Mouse (Mus musculus): ENCODE measurements around the gene Map4k1. TPM values are rescaled to one million over a fixed set of nuclear protein-coding genes. Genes with fewer than 3 reads are reported as not detected.

Map4k1 gene
- polyA plus RNA-seq, 1 experiment = 111 TPM

GRCm38 (mm10) chr7:28992997-28993396 is 11.1 kb downstream of the Map4k1 start:
- 90% methylated on average over 3 of the region's 3 CpGs for WGBS
- no peaks in the 10 kb centered on the region for H3K4me1 ChIP-seq (ENCODE audit: control insufficient read depth, insufficient read depth, low read length)
- no peak overlapping the region for H3K4me3 ChIP-seq (replicated peaks; ENCODE audit: control insufficient read depth, low read depth, low read length)
- no peak for TF ChIP-seq POLR2A (IDR thresholded peaks at IDR 0.05; ENCODE audit: borderline replicate concordance, control insufficient read depth, low read depth, low read length)
- TF ChIP-seq CTCF (IDR thresholded peaks at IDR 0.05; ENCODE audit: control insufficient read depth, insufficient read depth, low read length) = no peak
- H3K27ac ChIP-seq (ENCODE audit: control insufficient read depth, insufficient read depth, low read depth, low read length, poor library complexity) = no peak overlapping the region

GRCm38 (mm10) chr7:28993402-28993801 is 11.6 kb downstream of the Map4k1 start:
- H3K4me1 ChIP-seq (ENCODE audit: control insufficient read depth, insufficient read depth, low read length) = no peaks in the 10 kb centered on the region
- H3K4me3 ChIP-seq (replicated peaks; ENCODE audit: control insufficient read depth, low read depth, low read length) = no peak overlapping the region
- H3K27ac ChIP-seq (ENCODE audit: control insufficient read depth, insufficient read depth, low read depth, low read length, poor library complexity) = no peak overlapping the region
- TF ChIP-seq CTCF (IDR thresholded peaks at IDR 0.05; ENCODE audit: control insufficient read depth, insufficient read depth, low read length) = no peak
- TF ChIP-seq POLR2A (IDR thresholded peaks at IDR 0.05; ENCODE audit: borderline replicate concordance, control insufficient read depth, low read depth, low read length) = no peak
- WGBS = 86% methylated on average over 3 of the region's 3 CpGs

- TF ChIP-seq POLR2A (IDR thresholded peaks at IDR 0.05; ENCODE audit: borderline replicate concordance, control insufficient read depth, low read depth, low read length) (peak; percentile 34; the same call in 1 of the 2 replicates), CTCF (IDR thresholded peaks at IDR 0.05; ENCODE audit: control insufficient read depth, insufficient read depth, low read length) (no peak)
- H3K4me1 ChIP-seq (ENCODE audit: control insufficient read depth, insufficient read depth, low read length) = peaks cover 3% of the 10 kb centered on the region
- H3K27ac ChIP-seq (ENCODE audit: control insufficient read depth, insufficient read depth, low read depth, low read length, poor library complexity) = peak overlapping the region; percentile 72
- H3K4me3 ChIP-seq (replicated peaks; ENCODE audit: control insufficient read depth, low read depth, low read length) = peak overlapping the region; percentile 74
- WGBS = 3% methylated on average over 43 of the region's 43 CpGs
These were observed 19.1 kb downstream of the Map4k1 start for GRCm38 (mm10) chr7:29000651-29001605.

GRCm38 (mm10) chr7:29007224-29008101 is 25.6 kb downstream of the Map4k1 start:
- Histone ChIP-seq H3K4me1 (ENCODE audit: control insufficient read depth, insufficient read depth, low read length) (peaks cover 8% of the 10 kb centered on the region), H3K4me3 (replicated peaks; ENCODE audit: control insufficient read depth, low read depth, low read length) (no peak overlapping the region), H3K27ac (ENCODE audit: control insufficient read depth, insufficient read depth, low read depth, low read length, poor library complexity) (peak overlapping the region; percentile 86)
- WGBS = 42% methylated on average over 9 of the region's 9 CpGs
- TF ChIP-seq POLR2A (IDR thresholded peaks at IDR 0.05; ENCODE audit: borderline replicate concordance, control insufficient read depth, low read depth, low read length) (no peak), CTCF (IDR thresholded peaks at IDR 0.05; ENCODE audit: control insufficient read depth, insufficient read depth, low read length) (no peak)

- WGBS = 53% methylated on average over 10 of the region's 10 CpGs
- H3K27ac ChIP-seq (ENCODE audit: control insufficient read depth, insufficient read depth, low read depth, low read length, poor library complexity) = peak overlapping the region; percentile 86
- peaks cover 8% of the 10 kb centered on the region for H3K4me1 ChIP-seq (ENCODE audit: control insufficient read depth, insufficient read depth, low read length)
- TF ChIP-seq CTCF (IDR thresholded peaks at IDR 0.05; ENCODE audit: control insufficient read depth, insufficient read depth, low read length) (no peak), POLR2A (IDR thresholded peaks at IDR 0.05; ENCODE audit: borderline replicate concordance, control insufficient read depth, low read depth, low read length) (no peak)
- H3K4me3 ChIP-seq (replicated peaks; ENCODE audit: control insufficient read depth, low read depth, low read length) = no peak overlapping the region
These were observed 26.3 kb downstream of the Map4k1 start for GRCm38 (mm10) chr7:29008171-29008570.

GRCm38 (mm10) chr7:29008714-29009113 is 26.9 kb downstream of the Map4k1 start:
- WGBS = 38% methylated on average over 9 of the region's 9 CpGs
- Histone ChIP-seq H3K4me3 (replicated peaks; ENCODE audit: control insufficient read depth, low read depth, low read length) (no peak overlapping the region), H3K27ac (ENCODE audit: control insufficient read depth, insufficient read depth, low read depth, low read length, poor library complexity) (peak overlapping the region; percentile 86), H3K4me1 (ENCODE audit: control insufficient read depth, insufficient read depth, low read length) (peaks cover 8% of the 10 kb centered on the region)
- no peak for TF ChIP-seq POLR2A (IDR thresholded peaks at IDR 0.05; ENCODE audit: borderline replicate concordance, control insufficient read depth, low read depth, low read length)
- TF ChIP-seq CTCF (IDR thresholded peaks at IDR 0.05; ENCODE audit: control insufficient read depth, insufficient read depth, low read length) = no peak

- H3K4me1 ChIP-seq (ENCODE audit: control insufficient read depth, insufficient read depth, low read length) = no peaks in the 10 kb centered on the region; the same call in 1 of the 2 replicates
- WGBS = 84% methylated on average over 1 of the region's 1 CpGs
- no peak overlapping the region for H3K4me3 ChIP-seq (replicated peaks; ENCODE audit: control insufficient read depth, low read depth, low read length)
- no peak for TF ChIP-seq POLR2A (IDR thresholded peaks at IDR 0.05; ENCODE audit: borderline replicate concordance, control insufficient read depth, low read depth, low read length)
- TF ChIP-seq CTCF (IDR thresholded peaks at IDR 0.05; ENCODE audit: control insufficient read depth, insufficient read depth, low read length) = peak; percentile 40; the same call in 1 of the 2 replicates
- H3K27ac ChIP-seq (ENCODE audit: control insufficient read depth, insufficient read depth, low read depth, low read length, poor library complexity) = no peak overlapping the region
These were observed 33.1 kb downstream of the Map4k1 start for GRCm38 (mm10) chr7:29014984-29015383.

- 70% methylated on average over 7 of the region's 7 CpGs for WGBS
These were observed 34.6 kb downstream of the Map4k1 start for GRCm38 (mm10) chr7:29016440-29016839.

More at GRCm38 (mm10) chr7:29016440-29016839, 34.6 kb downstream of the Map4k1 start:
- no peak for TF ChIP-seq POLR2A (IDR thresholded peaks at IDR 0.05; ENCODE audit: borderline replicate concordance, control insufficient read depth, low read depth, low read length)
- no peak for TF ChIP-seq CTCF (IDR thresholded peaks at IDR 0.05; ENCODE audit: control insufficient read depth, insufficient read depth, low read length)
- H3K27ac ChIP-seq (ENCODE audit: control insufficient read depth, insufficient read depth, low read depth, low read length, poor library complexity) = no peak overlapping the region
- no peaks in the 10 kb centered on the region; the same call in 1 of the 2 replicates for H3K4me1 ChIP-seq (ENCODE audit: control insufficient read depth, insufficient read depth, low read length)
- H3K4me3 ChIP-seq (replicated peaks; ENCODE audit: control insufficient read depth, low read depth, low read length) = no peak overlapping the region
